Mouse (Mus musculus) MEL (cell line): ENCODE results near the gene Slc29a4. TPM values are rescaled to one million over a fixed set of nuclear protein-coding genes. Genes with fewer than 3 reads are reported as not detected.

Source experiments
- DNase-seq: peaks from one replicate; pipeline ENCODE4 v3.0.0; 2011; ENCODE audit warnings: low read depth, low spot score
- H3K27ac ChIP-seq: 2 replicates; pipeline ENCODE4 v1.5.1; 2012; ENCODE audit warnings: low read depth, mild to moderate bottlenecking, control low read depth, low read length, moderate library complexity; ENCODE audit not compliant: control insufficient read depth
- H3K27me3 ChIP-seq, 2 experiments: fragments of 150-350 bp in 1 of 2; sonication (generic) in 1 of 2; 2 replicates each; pipeline ENCODE4 v1.6.1; 2012; ENCODE audit warnings: low read length in 2 of 2, mild to moderate bottlenecking in 2 of 2, improper control_type of control experiment in 1 of 2, moderate library complexity in 1 of 2; ENCODE audit not compliant: insufficient read depth in 2 of 2, control insufficient read depth in 1 of 2
- H3K36me3 ChIP-seq, 2 experiments: 2 replicates each; pipeline ENCODE4 v1.6.1; 2012 to 2014; ENCODE audit warnings: low read length in 2 of 2, improper control_type of control experiment in 1 of 2, inconsistent platforms in 1 of 2, mild to moderate bottlenecking in 1 of 2; ENCODE audit not compliant: insufficient read depth in 2 of 2, control insufficient read depth in 1 of 2
- H3K4me1 ChIP-seq, 2 experiments: fragments of 150-350 bp in 1 of 2; sonication (generic) in 1 of 2; 2 replicates each; pipeline ENCODE4 v1.6.1; 2012; ENCODE audit warnings: low read length in 2 of 2, improper control_type of control experiment in 1 of 2, mild to moderate bottlenecking in 1 of 2; ENCODE audit not compliant: insufficient read depth in 2 of 2, control insufficient read depth in 1 of 2
- H3K4me3 ChIP-seq, 2 experiments: fragments of 150-350 bp in 1 of 2; sonication (generic) in 1 of 2; 2 replicates each; pipeline ENCODE4 v1.5.1; 2012; ENCODE audit warnings: low read depth in 2 of 2, low read length in 2 of 2, mild to moderate bottlenecking in 2 of 2, moderate library complexity in 2 of 2, control low read depth in 1 of 2, improper control_type of control experiment in 1 of 2; ENCODE audit not compliant: control insufficient read depth in 1 of 2, insufficient read depth in 1 of 2
- H3K79me2 ChIP-seq: 2 replicates; pipeline ENCODE4 v1.6.1; 2012; ENCODE audit warnings: mild to moderate bottlenecking, low read length, moderate library complexity; ENCODE audit not compliant: control insufficient read depth, poor library complexity, insufficient read depth
- H3K9ac ChIP-seq: 2 replicates; pipeline ENCODE4 v1.6.1; 2012; ENCODE audit warnings: low read depth, mild to moderate bottlenecking, control low read depth, low read length, moderate library complexity; ENCODE audit not compliant: control insufficient read depth, poor library complexity, severe bottlenecking
- H3K9me3 ChIP-seq: fragments of 150-350 bp; sonication (generic); replicated peaks from 2 replicates; pipeline ENCODE4 v1.6.1; 2012; ENCODE audit warnings: mild to moderate bottlenecking, low read length, improper control_type of control experiment, moderate library complexity; ENCODE audit not compliant: insufficient read depth
- CHD1 ChIP-seq: IDR thresholded peaks from 2 replicates; pipeline ENCODE4 v1.6.1; 2012; ENCODE audit warnings: low read depth, mild to moderate bottlenecking, inconsistent platforms, low read length, improper control_type of control experiment
- CTCF ChIP-seq, 3 experiments: IDR thresholded peaks in 2 of 3; conservative IDR thresholded peaks in 1 of 3; 2 replicates each; pipeline ENCODE4 v1.5.1; 2011 to 2012; ENCODE audit warnings: low read length in 3 of 3, low read depth in 2 of 3, mild to moderate bottlenecking in 2 of 3, improper control_type of control experiment in 1 of 3, inconsistent platforms in 1 of 3, mixed read lengths in 1 of 3, moderate library complexity in 1 of 3; ENCODE audit not compliant: control insufficient read depth in 1 of 3, insufficient read depth in 1 of 3, poor library complexity in 1 of 3, severe bottlenecking in 1 of 3
- GABPA ChIP-seq: IDR thresholded peaks from 2 replicates; pipeline ENCODE4 v1.6.1; 2012; ENCODE audit warnings: low read depth, mild to moderate bottlenecking, inconsistent platforms, low read length, improper control_type of control experiment, moderate library complexity
- MXI1 ChIP-seq: IDR thresholded peaks from 2 replicates; pipeline ENCODE4 v1.6.1; 2011; ENCODE audit warnings: mild to moderate bottlenecking, low read depth, low read length, improper control_type of control experiment
- NRF1 ChIP-seq: IDR thresholded peaks from 2 replicates; pipeline ENCODE4 v1.6.1; 2014; ENCODE audit warnings: low read depth, mild to moderate bottlenecking, inconsistent platforms, low read length, improper control_type of control experiment, moderate library complexity; ENCODE audit not compliant: poor library complexity, insufficient read depth, severe bottlenecking
- POLR2AphosphoS2 ChIP-seq: IDR thresholded peaks from 2 replicates; pipeline ENCODE4 v1.6.1; 2011; ENCODE audit warnings: low read length, improper control_type of control experiment
- SIN3A ChIP-seq: IDR thresholded peaks from 2 replicates; pipeline ENCODE4 v1.6.1; 2012; ENCODE audit warnings: low read length, improper control_type of control experiment, inconsistent platforms
- SMC3 ChIP-seq: IDR thresholded peaks from 2 replicates; pipeline ENCODE4 v1.6.1; 2011; ENCODE audit warnings: low read depth, low read length, improper control_type of control experiment
- TBP ChIP-seq: IDR thresholded peaks from 2 replicates; pipeline ENCODE4 v1.8.0; 2011; ENCODE audit warnings: low read depth, low read length, improper control_type of control experiment
- TCF12 ChIP-seq: IDR thresholded peaks from 2 replicates; pipeline ENCODE4 v1.6.1; 2014; ENCODE audit warnings: low read depth, mild to moderate bottlenecking, inconsistent platforms, low read length, improper control_type of control experiment, moderate library complexity
- UBTF ChIP-seq: IDR thresholded peaks from 2 replicates; pipeline ENCODE4 v1.6.1; 2012; ENCODE audit warnings: low read depth, mild to moderate bottlenecking, inconsistent platforms, low read length, improper control_type of control experiment, moderate library complexity, borderline replicate concordance; ENCODE audit not compliant: insufficient read depth
- USF2 ChIP-seq, 2 experiments: IDR thresholded peaks; 2 replicates each; pipeline ENCODE4 v1.6.1; 2011 to 2012; ENCODE audit warnings: improper control_type of control experiment in 2 of 2, low read length in 2 of 2, borderline replicate concordance in 1 of 2, inconsistent platforms in 1 of 2, low read depth in 1 of 2, mild to moderate bottlenecking in 1 of 2; ENCODE audit not compliant: insufficient read depth in 1 of 2
- ZKSCAN1 ChIP-seq: IDR thresholded peaks from 2 replicates; pipeline ENCODE4 v1.6.1; 2012; ENCODE audit warnings: low read depth, mild to moderate bottlenecking, inconsistent platforms, low read length, improper control_type of control experiment, moderate library complexity
- ZMIZ1 ChIP-seq: IDR thresholded peaks from 2 replicates; pipeline ENCODE4 v1.6.1; 2012; ENCODE audit warnings: low read depth, mild to moderate bottlenecking, inconsistent platforms, low read length, improper control_type of control experiment, moderate library complexity
- ZNF384 ChIP-seq: IDR thresholded peaks from 2 replicates; pipeline ENCODE4 v1.6.1; 2012; ENCODE audit warnings: low read depth, mild to moderate bottlenecking, inconsistent platforms, low read length, improper control_type of control experiment
- polyA plus RNA-seq, 2 experiments: library from polyadenylated mRNA; stranded (reverse) in 1 of 2; unstranded in 1 of 2; fragments of >175 nt in 1 of 2; fragments of >200 nt in 1 of 2; gene quantifications; 2 replicates each; pipeline versions ENCODE4 v1.2.1 to v1.2.4; 2012; ENCODE audit warnings: low replicate concordance in 2 of 2, low read depth in 1 of 2; ENCODE audit not compliant: insufficient read length in 2 of 2, insufficient read depth in 1 of 2, missing spikeins in 1 of 2
- total RNA-seq: library from RNA; depleted of rRNA; stranded (reverse); fragments of 300-350 nt; gene quantifications from 2 replicates; pipeline ENCODE4 v1.2.3, GENCODE M21; 2012

The Slc29a4 gene
- total and polyA plus RNA-seq, 3 experiments: not detected

DNA sequence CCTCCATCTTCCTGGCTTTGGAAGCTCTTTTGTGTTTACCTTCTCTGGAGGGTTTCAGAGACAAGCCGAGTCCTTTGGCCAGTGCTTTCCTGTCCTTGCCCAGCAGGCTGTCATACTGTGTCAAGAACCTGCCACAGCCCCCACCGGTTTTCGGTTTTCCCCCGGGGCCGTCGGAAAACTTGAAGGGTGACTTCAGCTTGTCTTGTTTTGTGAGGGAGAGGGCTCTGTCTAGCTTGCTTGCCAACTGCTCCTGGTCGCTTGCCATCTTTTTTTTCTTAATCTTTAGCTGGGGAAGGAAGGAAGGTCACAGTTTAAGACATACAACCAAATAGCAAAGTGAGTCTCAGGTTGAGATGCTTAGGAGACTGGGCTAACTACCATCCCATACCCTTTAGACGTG, 67.5 kb downstream of the Slc29a4 start:
- H3K9ac ChIP-seq: no peak overlapping the region
- H3K4me1 ChIP-seq: no peaks in the 10 kb centered on the region
- no peak overlapping the region for H3K27ac ChIP-seq
- H3K36me3 ChIP-seq: no peaks in the 10 kb centered on the region
- TF ChIP-seq TCF12: no peak
- no peak for TF ChIP-seq POLR2AphosphoS2
- TF ChIP-seq SIN3A: no peak
- TF ChIP-seq SMC3: no peak
- no peak for TF ChIP-seq ZKSCAN1
- no peak for TF ChIP-seq ZNF384
- TF ChIP-seq USF2 (IDR thresholded peaks at IDR 0.05; ENCODE audit: borderline replicate concordance in 1 of 2, insufficient read depth in 1 of 2, low read depth in 1 of 2, low read length in 2 of 2): no peak
- no peak for TF ChIP-seq TBP
- no peak for TF ChIP-seq CTCF (IDR thresholded peaks at IDR 0.05 in 2 of 3, conservative IDR thresholded peaks at IDR 0.05 in 1 of 3; ENCODE audit: control insufficient read depth in 1 of 3, insufficient read depth in 1 of 3, low read depth in 2 of 3, low read length in 3 of 3, poor library complexity in 1 of 3, severe bottlenecking in 1 of 3)
- no peak for TF ChIP-seq MXI1
- no peak for TF ChIP-seq GABPA
- no peak for TF ChIP-seq ZMIZ1
- TF ChIP-seq NRF1: no peak
- no peak for TF ChIP-seq CHD1
- H3K4me3 ChIP-seq: no peak overlapping the region
- no peak for DNase-seq
- no peaks in the 10 kb centered on the region for H3K27me3 ChIP-seq
- no peaks in the 10 kb centered on the region for H3K79me2 ChIP-seq
- no peaks in the 10 kb centered on the region for H3K9me3 ChIP-seq

DNA sequence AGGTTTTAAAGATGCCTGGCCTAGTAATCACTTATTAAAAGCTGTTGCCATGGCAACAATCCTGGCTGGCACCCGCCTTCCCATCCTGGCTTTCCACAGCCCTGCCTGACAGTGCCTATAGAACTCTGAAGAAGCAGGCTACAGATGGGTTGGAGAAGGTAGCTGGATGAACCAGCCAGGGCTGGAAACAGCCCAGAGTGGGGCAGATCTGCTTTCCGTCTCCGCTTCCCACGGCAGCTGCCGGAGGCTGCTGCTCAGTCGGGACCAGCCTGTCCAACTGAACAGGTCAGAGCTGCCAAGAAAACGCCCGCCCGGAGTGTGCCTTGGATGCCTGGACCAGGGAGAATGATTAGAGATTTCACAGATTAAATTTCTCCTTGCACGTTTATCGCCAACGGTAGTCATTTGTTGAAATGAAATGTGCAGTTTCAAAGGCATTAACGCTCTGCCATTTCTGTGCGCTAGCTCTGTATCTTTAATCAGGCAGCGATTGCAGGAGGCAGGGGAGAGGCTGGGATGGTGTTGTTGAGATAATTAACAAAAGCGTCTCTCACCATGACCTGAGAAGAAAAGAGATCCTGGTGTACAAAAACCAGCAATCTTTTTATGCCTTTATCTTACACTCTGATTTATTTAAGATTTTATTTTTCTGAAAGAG, 69.1 kb downstream of the Slc29a4 start:
- Histone ChIP-seq H3K9me3 (no peaks in the 10 kb centered on the region), H3K36me3 (no peaks in the 10 kb centered on the region), H3K4me1 (no peaks in the 10 kb centered on the region), H3K27ac (no peak overlapping the region), H3K4me3 (no peak overlapping the region), H3K79me2 (no peaks in the 10 kb centered on the region), H3K27me3 (no peaks in the 10 kb centered on the region), H3K9ac (no peak overlapping the region)
- no peak for DNase-seq
- TF ChIP-seq NRF1 (no peak), TBP (no peak), USF2 (IDR thresholded peaks at IDR 0.05; ENCODE audit: borderline replicate concordance in 1 of 2, insufficient read depth in 1 of 2, low read depth in 1 of 2, low read length in 2 of 2) (no peak), UBTF (no peak)
